Mouse (Mus musculus): ENCODE data around the gene Svopl.

The Svopl gene

GRCm38 (mm10) chr6:38046838-38047237, at the start of gene Svopl:
Gene Svopl, minus strand, starts transcription at chr6:38046996.
- in situ Hi-C loops (cut with MseI, MboI), result no loop called here

GRCm38 (mm10) chr6:38094701-38095100, 47.9 kb upstream of the Svopl start:
- in situ Hi-C loops (cut with MseI, MboI), result no loop called here

- in situ Hi-C loops (cut with MseI, MboI), result no loop called here
Measured at GRCm38 (mm10) chr6:38092539-38092938, 45.7 kb upstream of the Svopl start.

DNA sequence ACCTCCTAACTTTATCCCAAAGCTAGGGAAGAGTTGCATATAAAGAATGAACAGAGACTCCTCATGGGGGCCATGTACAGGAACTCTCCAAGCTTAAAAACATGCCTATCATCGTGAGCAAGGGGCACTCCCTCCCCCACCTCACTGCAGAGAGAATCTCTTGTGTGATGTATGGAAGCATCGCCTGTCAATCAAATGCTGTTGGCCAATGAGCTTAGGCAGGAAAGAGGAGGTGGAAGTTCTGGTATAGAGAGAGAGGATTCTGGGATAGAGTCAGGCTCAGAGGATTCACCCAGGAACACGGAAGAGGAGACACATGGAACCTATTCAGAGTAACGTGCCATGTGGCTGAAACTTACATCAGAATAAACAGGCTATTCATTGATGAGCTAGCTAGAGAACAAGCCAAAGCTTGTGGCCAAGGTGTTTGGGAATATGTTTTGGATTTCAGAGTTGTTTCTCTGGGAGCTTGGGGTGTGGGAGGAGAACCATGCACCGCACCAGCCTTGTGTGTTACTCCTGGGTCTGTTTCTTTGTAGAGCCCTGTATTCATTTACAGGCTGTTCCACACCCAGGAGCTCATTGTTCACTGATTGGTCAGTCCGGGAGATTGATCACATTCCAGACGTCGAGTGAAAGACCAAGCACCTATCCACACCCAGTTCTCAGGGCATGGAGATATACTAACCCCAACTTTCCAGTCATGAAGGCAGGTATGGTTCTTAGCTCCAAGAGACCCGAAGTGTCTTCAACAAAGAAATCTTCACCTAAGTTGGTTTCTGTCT, 40.6 kb upstream of the Svopl start:
- in situ Hi-C loops (cut with MseI, MboI), result no loop called here

DNA sequence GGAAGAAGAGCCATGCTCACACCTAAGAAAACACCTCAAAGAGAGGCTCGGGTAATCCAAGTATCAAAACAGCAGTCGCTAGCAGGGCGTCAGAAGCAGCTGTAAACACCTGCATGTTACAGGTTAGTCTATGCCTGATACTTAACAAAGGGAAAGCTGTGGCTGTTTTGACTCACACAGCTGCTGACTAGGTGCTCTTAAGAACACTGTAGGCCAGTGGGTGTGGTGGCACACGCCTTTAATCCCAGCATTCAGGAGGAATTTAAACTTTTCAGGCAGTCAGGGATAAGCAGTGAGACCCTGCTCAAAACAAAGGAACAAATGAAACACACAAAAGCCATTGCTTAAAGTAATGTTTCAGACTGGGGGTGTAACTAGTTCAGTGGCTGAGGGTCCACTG, 36.4 kb upstream of the Svopl start:
- in situ Hi-C loops (cut with MseI, MboI), result no loop called here

DNA sequence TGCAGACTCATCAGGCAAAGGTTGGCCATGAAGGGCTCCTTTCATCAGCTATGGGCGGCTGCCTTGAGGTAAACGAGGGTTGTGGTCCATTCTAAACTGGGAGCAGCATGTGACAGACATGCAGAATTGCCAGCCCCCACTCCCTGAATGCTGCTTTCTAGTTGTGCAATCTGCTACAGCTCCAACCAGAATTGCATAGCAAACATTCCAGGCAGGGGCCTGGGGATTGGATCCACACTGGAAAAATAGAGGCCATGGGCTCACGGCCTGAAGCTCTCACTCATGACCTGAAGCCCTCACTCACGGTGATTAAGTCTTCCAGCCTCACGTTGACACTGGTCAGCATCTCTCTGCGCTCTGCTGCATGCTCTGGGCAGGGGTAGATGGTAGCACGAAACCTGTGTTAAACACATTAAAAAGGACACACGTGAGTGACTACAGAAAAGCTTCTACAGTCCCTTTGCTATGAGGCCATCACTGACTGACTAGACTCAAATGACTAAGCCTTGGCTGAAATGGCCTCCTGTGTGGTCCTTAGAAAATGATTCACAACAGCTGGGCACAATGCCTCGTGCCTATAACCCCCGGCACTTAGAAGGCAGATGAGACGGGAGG, 35.0 kb upstream of the Svopl start:
- in situ Hi-C loops (cut with MseI, MboI), result no loop called here

- in situ Hi-C loops (cut with MseI, MboI), result no loop called here
Measured at GRCm38 (mm10) chr6:38080364-38080763, 33.6 kb upstream of the Svopl start.

DNA sequence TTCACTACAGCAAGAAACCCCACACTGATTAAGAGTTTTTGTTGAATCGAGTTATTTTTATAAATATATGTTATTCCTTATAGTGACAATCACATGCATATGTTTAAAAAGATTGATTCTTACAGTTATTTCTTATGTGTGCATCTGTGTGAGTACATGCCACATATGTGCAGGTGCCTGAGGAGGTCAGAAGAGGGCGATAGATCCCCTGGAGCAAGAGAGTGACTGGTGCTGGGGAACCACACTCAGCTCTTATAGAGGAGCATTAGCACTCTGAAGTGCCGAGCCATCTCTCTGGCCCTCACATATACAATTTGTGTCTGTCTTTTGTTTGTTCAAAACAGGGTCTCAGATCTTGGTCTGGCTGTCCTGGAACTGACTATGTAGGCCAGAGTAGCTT, 26.8 kb upstream of the Svopl start:
- in situ Hi-C loops (cut with MseI, MboI), result no loop called here

DNA sequence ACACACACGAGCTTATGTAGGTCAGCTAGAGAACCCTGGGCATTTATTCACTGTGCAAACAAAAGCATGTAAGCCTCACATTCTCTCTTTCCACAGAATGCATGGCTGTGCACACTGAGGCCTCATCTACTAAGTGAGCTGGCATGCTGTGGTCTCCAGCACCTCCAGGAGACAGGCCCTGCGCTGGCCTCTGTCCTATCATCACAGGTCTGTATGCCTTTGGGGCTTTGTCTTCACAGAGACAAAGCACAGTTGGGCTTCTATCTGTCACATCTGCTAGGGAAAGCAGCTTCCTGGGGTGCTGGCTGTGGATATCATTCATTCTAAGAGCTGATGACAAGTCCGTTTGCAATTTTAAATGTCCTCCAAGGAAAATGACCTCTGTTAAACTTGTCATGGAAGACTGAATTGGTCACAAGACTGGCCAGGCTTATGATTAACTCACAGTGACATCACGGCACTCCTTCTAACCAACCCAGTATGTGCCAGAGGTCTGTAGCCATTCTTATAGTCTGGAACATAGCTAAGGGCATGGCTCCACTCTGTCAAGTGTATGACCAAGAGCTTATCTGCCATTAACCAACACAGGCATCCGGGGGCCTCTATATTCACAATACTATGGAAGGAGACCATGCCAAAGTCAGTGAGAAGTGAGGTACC, 25.5 kb upstream of the Svopl start:
- in situ Hi-C loops (cut with MseI, MboI), result no loop called here

DNA sequence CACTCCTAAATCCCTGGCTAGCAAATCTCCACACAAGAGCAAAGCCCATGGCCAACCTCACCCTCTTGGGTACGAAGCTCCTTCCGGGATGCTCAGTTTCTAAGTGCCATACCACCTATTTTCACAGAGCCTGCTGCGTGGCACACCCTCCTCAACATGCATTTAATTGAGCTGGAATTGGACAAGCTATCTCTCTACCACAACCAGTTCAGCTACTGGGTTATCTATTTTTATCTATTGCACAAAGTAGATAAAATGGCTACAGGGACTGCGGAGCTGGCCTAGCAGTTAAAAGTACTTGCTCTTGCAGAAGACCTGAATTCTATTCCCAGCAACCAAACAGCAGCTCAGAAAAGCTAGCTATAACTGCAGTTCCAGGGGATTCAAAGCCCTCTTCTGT, 24.5 kb upstream of the Svopl start:
- in situ Hi-C loops (cut with MseI, MboI), result no loop called here

DNA sequence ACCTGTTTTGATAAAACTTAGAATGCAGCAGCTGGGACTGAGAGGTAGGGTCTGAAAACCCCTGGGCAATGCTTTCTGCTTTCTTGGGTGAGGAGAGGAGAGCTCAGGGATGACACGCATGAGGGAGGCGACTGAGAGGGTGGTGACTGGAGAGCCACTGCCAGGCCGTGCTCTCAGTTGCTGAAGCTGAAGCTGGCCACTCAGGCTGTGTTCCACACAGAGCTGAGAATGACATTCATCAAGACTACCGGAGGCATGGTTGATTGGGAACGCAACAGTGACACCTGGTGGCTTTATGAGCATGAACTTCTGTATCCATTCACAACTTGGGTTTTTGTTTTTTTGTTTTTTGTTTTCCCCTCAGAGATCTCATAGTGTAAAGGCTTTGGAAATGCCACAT, 19.4 kb upstream of the Svopl start:
- in situ Hi-C loops (cut with MseI, MboI), result no loop called here

- in situ Hi-C loops (cut with MseI, MboI), result no loop called here
Measured at GRCm38 (mm10) chr6:38065501-38066122, 18.8 kb upstream of the Svopl start.

GRCm38 (mm10) chr6:38065122-38065500, 18.3 kb upstream of the Svopl start:
- in situ Hi-C loops (cut with MseI, MboI), result no loop called here

- in situ Hi-C loops (cut with MseI, MboI), result loop anchor here (5.0 kb wide), 1 partner anchor 52 kb away; no protein-coding TSS in a partner anchor
Measured at GRCm38 (mm10) chr6:38064621-38065020, 17.8 kb upstream of the Svopl start.

DNA sequence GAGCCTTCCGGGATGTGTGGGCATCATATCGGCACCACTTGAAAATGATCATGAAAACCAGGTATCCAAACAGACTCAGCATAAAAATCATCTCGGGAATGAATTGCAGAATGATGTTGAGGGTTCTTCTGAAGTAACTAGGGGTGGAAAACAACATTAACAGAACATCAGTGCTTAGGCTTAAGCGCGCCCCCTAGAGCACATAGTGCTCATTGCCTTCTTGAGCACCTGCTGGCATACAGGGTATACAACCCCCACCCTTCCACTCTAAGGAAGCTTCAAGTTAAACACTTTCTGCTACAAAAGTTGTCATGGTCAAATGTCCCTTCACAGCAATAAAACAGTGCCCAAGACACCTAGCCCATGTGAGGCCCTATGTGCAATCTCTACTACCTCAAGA, 12.0 kb upstream of the Svopl start:
- in situ Hi-C loops (cut with MseI, MboI), result no loop called here

- in situ Hi-C loops (cut with MseI, MboI), result no loop called here
Measured at GRCm38 (mm10) chr6:38055471-38056330, 8.9 kb upstream of the Svopl start.

GRCm38 (mm10) chr6:38049601-38050000, 2.8 kb upstream of the Svopl start:
- in situ Hi-C loops (cut with MseI, MboI), result no loop called here

GRCm38 (mm10) chr6:38048800-38049561, 2.2 kb upstream of the Svopl start:
- in situ Hi-C loops (cut with MseI, MboI), result no loop called here

DNA sequence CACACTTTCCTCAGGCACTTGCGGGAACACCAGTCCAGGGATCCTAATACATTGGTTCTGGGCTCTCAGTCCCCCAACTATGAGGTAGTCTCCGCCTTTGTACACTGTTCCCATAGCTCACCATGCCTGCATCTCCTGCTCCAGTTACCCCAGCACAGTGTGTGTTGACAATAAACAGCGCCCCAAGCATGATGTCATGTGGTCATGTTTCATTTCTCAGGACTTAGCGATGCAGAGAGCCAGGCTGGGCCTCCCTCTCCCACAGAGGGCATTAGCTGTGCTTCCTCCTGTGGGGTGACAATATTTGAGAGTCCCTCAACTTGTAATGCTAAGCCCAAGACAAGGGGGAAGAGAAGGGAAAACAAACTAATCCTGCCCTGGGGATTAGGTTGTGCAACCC, 1.2 kb upstream of the Svopl start:
- in situ Hi-C loops (cut with MseI, MboI), result no loop called here

GRCm38 (mm10) chr6:38032801-38033566, 13.8 kb downstream of the Svopl start:
- in situ Hi-C loops (cut with MseI, MboI), result no loop called here
